Mouse (Mus musculus): ENCODE results near the gene Git2.

DNA sequence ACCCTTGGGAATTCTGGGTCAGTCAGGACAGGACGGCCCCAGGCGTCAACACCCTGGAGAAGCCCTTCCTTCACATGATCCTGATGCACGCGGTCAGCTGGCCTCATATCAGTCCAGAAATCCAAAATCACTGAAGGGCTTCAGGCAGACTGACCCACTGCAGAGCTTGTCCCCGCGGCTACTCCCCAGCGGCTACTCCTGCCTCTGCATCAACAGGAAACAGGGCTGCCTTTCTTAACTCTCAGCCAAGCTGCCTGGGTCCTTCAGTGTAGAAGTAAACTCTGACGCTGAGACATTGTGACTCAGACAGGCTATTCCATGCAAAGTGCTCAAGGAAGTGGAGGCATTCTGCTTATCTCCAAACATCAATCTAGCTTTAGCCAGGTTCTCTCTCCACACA lies 13.3 kb downstream of the Git2 start:
- TF ChIP-seq CTCF (IDR thresholded peaks at IDR 0.05; ENCODE audit: extremely low read depth, insufficient read depth, insufficient read length, insufficient replicate concordance) = no peak
- TF ChIP-seq POLR2A (IDR thresholded peaks at IDR 0.05; ENCODE audit: low read depth, low read length) = no peak
